ENCODE assay signal across 18 mouse cellular contexts in genomic region chr14:41198037-41198730, GRCm38 (mm10). TPM values are rescaled to one million over a fixed set of nuclear protein-coding genes. Genes with fewer than 3 reads are reported as not detected.
DNase-seq lines count a peak whose midpoint lies in the region; ATAC-seq and TF ChIP-seq lines count a peak whose summit lies in the region.
"Had no signal": no experiment of that assay in that cellular context is flagged by ENCODE, and none has a peak within 500 bp of the region (broad histone marks: within the 10 kb centered on the region; RNA-seq: fewer than 3 reads in every experiment).

No protein-coding gene starts in this region.

- H3K9ac ChIP-seq in lung, embryonic 14.5 days = no peak overlapping the region
- H3K9ac ChIP-seq in heart, embryonic 11.5 days (ENCODE audit: low read depth, low read length) = no peak overlapping the region
- no peak overlapping the region for H3K9ac ChIP-seq in liver, embryonic 16.5 days (ENCODE audit: low read depth, low read length)
- H3K9ac ChIP-seq: embryonic facial prominence, embryonic 13.5 days; forebrain, embryonic 12.5 days; intestine, embryonic 15.5 days; neural tube, embryonic 15.5 days had no signal

- H3K36me3 ChIP-seq in lung, embryonic 14.5 days (ENCODE audit: insufficient read depth) = no peaks in the 10 kb centered on the region
- no peaks in the 10 kb centered on the region for H3K36me3 ChIP-seq in heart, embryonic 11.5 days (ENCODE audit: control insufficient read depth, insufficient read depth, low read length)
- no peaks in the 10 kb centered on the region for H3K36me3 ChIP-seq in liver, embryonic 16.5 days (ENCODE audit: control insufficient read depth, insufficient read depth)
- H3K36me3 ChIP-seq: embryonic facial prominence, embryonic 13.5 days; forebrain, embryonic 12.5 days; G1E; hindbrain, embryonic 10.5 days; intestine, embryonic 15.5 days; neural tube, embryonic 15.5 days had no signal

- no peaks in the 10 kb centered on the region for H3K27me3 ChIP-seq in lung, embryonic 14.5 days (ENCODE audit: insufficient read depth, low read length)
- no peaks in the 10 kb centered on the region for H3K27me3 ChIP-seq in heart, embryonic 11.5 days (ENCODE audit: control insufficient read depth, insufficient read depth, low read length)
- H3K27me3 ChIP-seq in liver, embryonic 16.5 days (ENCODE audit: control insufficient read depth, insufficient read depth, low read depth, low read length) = no peaks in the 10 kb centered on the region
- H3K27me3 ChIP-seq: embryonic facial prominence, embryonic 13.5 days; forebrain, embryonic 12.5 days; intestine, embryonic 15.5 days; neural tube, embryonic 15.5 days had no signal

- H3K4me2 ChIP-seq in lung, embryonic 14.5 days = no peak overlapping the region
- H3K4me2 ChIP-seq in heart, embryonic 11.5 days = no peak overlapping the region
- no peak overlapping the region for H3K4me2 ChIP-seq in liver, embryonic 16.5 days (ENCODE audit: low read depth, low read length)
- H3K4me2 ChIP-seq: embryonic facial prominence, embryonic 13.5 days; forebrain, embryonic 12.5 days; intestine, embryonic 15.5 days; neural tube, embryonic 15.5 days had no signal

- H3K9me3 ChIP-seq in lung, embryonic 14.5 days (ENCODE audit: low read depth, low read length) = no peaks in the 10 kb centered on the region
- 0 out of 2 replicates have a peak, but pooled peaks cover 3% of the 10 kb centered on the region for H3K9me3 ChIP-seq in heart, embryonic 11.5 days (replicated peaks; ENCODE audit: control insufficient read depth, low read length)
- H3K9me3 ChIP-seq in liver, embryonic 16.5 days (replicated peaks; ENCODE audit: control insufficient read depth, low read length) = no peaks in the 10 kb centered on the region
- H3K9me3 ChIP-seq: embryonic facial prominence, embryonic 13.5 days; forebrain, embryonic 12.5 days; G1E; hindbrain, embryonic 10.5 days; intestine, embryonic 15.5 days; neural tube, embryonic 15.5 days had no signal

- H3K4me1 ChIP-seq in lung, embryonic 14.5 days (ENCODE audit: insufficient read depth) = no peaks in the 10 kb centered on the region
- H3K4me1 ChIP-seq in heart, embryonic 11.5 days (ENCODE audit: control insufficient read depth, insufficient read depth, low read length) = no peaks in the 10 kb centered on the region; the same call in 1 of the 2 replicates
- no peaks in the 10 kb centered on the region for H3K4me1 ChIP-seq in liver, embryonic 16.5 days (ENCODE audit: control insufficient read depth, low read depth, low read length)
- H3K4me1 ChIP-seq: embryonic facial prominence, embryonic 13.5 days; forebrain, embryonic 12.5 days; hindbrain, embryonic 10.5 days; intestine, embryonic 15.5 days; neural tube, embryonic 15.5 days had no signal

- peak; percentile 2 for DNase-seq in embryo, embryonic 10 days (ENCODE audit: low spot score)
- no peak for DNase-seq in embryo, embryonic 11 days
- DNase-seq in lung, embryonic 14.5 days = peak; percentile 38
- DNase-seq in lung, postnatal 10 days = no peak
- DNase-seq in ovary, adult 18-20 months (ENCODE audit: low spot score) = no peak
- no peak for DNase-seq in cerebellum, postnatal 36 days
- DNase-seq: cerebellum, postnatal 10 days; gastrocnemius, adult 2 months; right cerebral cortex, postnatal 14 days; thymus, postnatal 4 days had no signal

- 28% methylated on average over 6 of the region's 6 CpGs for WGBS in lung, embryonic 14.5 days
- 40% methylated on average over 6 of the region's 6 CpGs for WGBS in heart, embryonic 11.5 days (ENCODE audit: insufficient replicate concordance)
- 32% methylated on average over 6 of the region's 6 CpGs for WGBS in liver, embryonic 16.5 days (ENCODE audit: insufficient replicate concordance)

- H3K27ac ChIP-seq in lung, embryonic 14.5 days (ENCODE audit: low read depth) = no peak overlapping the region
- H3K27ac ChIP-seq in heart, embryonic 11.5 days (ENCODE audit: low read depth, low read length) = peak overlapping the region; percentile 41; the same call in 1 of the 2 replicates
- no peak overlapping the region for H3K27ac ChIP-seq in liver, embryonic 16.5 days (ENCODE audit: low read length)
- H3K27ac ChIP-seq: embryonic facial prominence, embryonic 13.5 days; forebrain, embryonic 12.5 days; gastrocnemius, adult 2 months; hindbrain, embryonic 10.5 days; intestine, embryonic 15.5 days; neural tube, embryonic 15.5 days had no signal

- no peak for TF ChIP-seq CTCF in lung, embryonic 14.5 days (IDR thresholded peaks at IDR 0.05; ENCODE audit: low read depth)

- H3K4me3 ChIP-seq in lung, embryonic 14.5 days (ENCODE audit: low read depth, low read length) = no peak overlapping the region
- H3K4me3 ChIP-seq in heart, embryonic 11.5 days (ENCODE audit: low read depth, low read length) = no peak overlapping the region
- no peak overlapping the region for H3K4me3 ChIP-seq in liver, embryonic 16.5 days (ENCODE audit: low read depth, low read length)
- H3K4me3 ChIP-seq: embryonic facial prominence, embryonic 13.5 days; forebrain, embryonic 12.5 days; gastrocnemius, adult 2 months; hindbrain, embryonic 10.5 days; intestine, embryonic 15.5 days; neural tube, embryonic 15.5 days had no signal

- peak; percentile 28; the same call in 1 of the 2 replicates for ATAC-seq in lung, embryonic 14.5 days (ENCODE audit: insufficient read depth)
- peak; percentile 43 for ATAC-seq in heart, embryonic 11.5 days (replicated peaks; ENCODE audit: insufficient number of reproducible peaks, low FRiP score, low TSS enrichment)
- peak; percentile 54 for ATAC-seq in liver, embryonic 16.5 days (ENCODE audit: low read depth)
- ATAC-seq: intestine, embryonic 15.5 days had no signal

RNA-seq across cellular contexts. Expression of gene Sftpd, which starts 13.2 kb away (rescaled TPM):
- polyA plus RNA-seq in lung, embryonic 14.5 days (2014; fragmentation: Nextera tagmentation; extraction: Ambion mirVana) = not detected in 2 replicates
- polyA plus RNA-seq in heart, embryonic 11.5 days (2014; fragmentation: Nextera tagmentation; extraction: Ambion mirVana) = not detected in 2 replicates
- polyA plus RNA-seq in liver, embryonic 16.5 days (2015; fragmentation: Nextera tagmentation; extraction: Ambion mirVana) = 0.17 and 0.28 TPM in 2 replicates
- polyA plus RNA-seq: embryonic facial prominence, embryonic 13.5 days; forebrain, embryonic 12.5 days; G1E; hindbrain, embryonic 10.5 days; intestine, embryonic 15.5 days; neural tube, embryonic 15.5 days had no signal

RNA-seq across cellular contexts. Expression of gene Mbl1, which starts 46.9 kb away (rescaled TPM):
- polyA plus RNA-seq in lung, embryonic 14.5 days (2014; fragmentation: Nextera tagmentation; extraction: Ambion mirVana) = not detected in 2 replicates
- not detected in 2 replicates for polyA plus RNA-seq in heart, embryonic 11.5 days (2014; fragmentation: Nextera tagmentation; extraction: Ambion mirVana)
- polyA plus RNA-seq in liver, embryonic 16.5 days (2015; fragmentation: Nextera tagmentation; extraction: Ambion mirVana) = 34.3 and 36.5 TPM in 2 replicates
- polyA plus RNA-seq: embryonic facial prominence, embryonic 13.5 days; forebrain, embryonic 12.5 days; G1E; hindbrain, embryonic 10.5 days; neural tube, embryonic 15.5 days had no signal

Comparison
In these comparisons a context has a peak if more than half of its experiments do, and no peak if none do; other contexts are left out.
1. DNase-seq: peak in embryo, embryonic 10 days (single experiment) and lung, embryonic 14.5 days (single experiment); none in embryo, embryonic 11 days (single experiment), lung, postnatal 10 days (single experiment), ovary, adult 18-20 months (single experiment) and cerebellum, postnatal 36 days (0 of 2).
2. RNA of gene Mbl1, which starts 46.9 kb away (polyA plus RNA-seq): 34.3 to 36.5 TPM in liver, embryonic 16.5 days; not detected in heart, embryonic 11.5 days and not detected in lung, embryonic 14.5 days; every median in the first group is over 10 times any median in the second.
3. Peak in every context shown above with its lines, with median percentiles within 50 percentile points of each other: ATAC-seq.